Mouse (Mus musculus): ENCODE results near the gene Insm2. TPM values are rescaled to one million over a fixed set of nuclear protein-coding genes. Genes with fewer than 3 reads are reported as not detected.
"Not testable (repeated sequence)": the region's sequence is repeated elsewhere in the genome, so short reads cannot be mapped to it uniquely, and the experiment has no call there.

Gene Insm2
- 0.08 and 0.09 TPM in 2 replicates for polyA plus RNA-seq (2014; fragmentation: Nextera tagmentation; extraction: Ambion mirVana)

DNA sequence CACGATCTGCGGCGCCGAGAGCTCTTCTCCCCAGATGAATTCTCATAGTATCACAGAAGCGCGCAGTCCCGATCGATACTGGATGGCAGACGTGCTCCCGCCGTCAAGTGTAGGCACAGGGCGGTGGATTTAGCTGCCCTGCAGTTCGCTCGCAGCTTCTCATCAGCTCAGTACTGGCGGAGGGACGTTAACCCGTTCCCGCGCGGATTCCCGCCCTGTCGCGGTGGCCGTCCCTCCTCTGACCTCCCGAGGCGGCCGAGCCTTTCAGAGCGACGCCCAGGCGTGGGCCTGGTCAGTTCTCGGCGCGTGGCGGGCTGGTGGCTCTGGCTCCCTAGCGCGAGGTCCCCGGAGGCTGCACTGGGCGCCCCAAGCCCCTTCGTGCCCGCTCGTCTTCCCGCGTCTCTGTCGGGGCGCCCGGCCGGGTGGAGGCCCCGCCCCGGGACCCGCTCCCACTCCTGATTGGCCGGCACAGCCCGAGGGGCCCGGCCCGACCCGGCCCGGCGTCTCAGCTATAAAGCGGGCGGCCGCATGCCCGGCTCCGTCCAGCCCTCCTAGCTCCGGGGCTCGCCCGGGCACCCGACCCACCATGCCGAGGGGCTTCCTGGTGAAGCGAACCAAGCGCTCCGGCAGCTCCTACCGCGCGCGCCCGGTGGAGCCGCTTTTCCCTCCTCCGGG, at the start of gene Insm2:
Gene Insm2, plus strand, starts transcription at position 541 of the 675 bp plus-strand sequence.
- peak within 1 kb of the TSS; percentile 89 for H3K4me2 ChIP-seq (replicated peaks; ENCODE audit: low read depth, low read length)
- H3K9ac ChIP-seq (ENCODE audit: low read depth, low read length): no peak within 1 kb of the TSS
- H3K4me1 ChIP-seq (ENCODE audit: control insufficient read depth, insufficient read depth, low read length): peaks cover 16% of the 10 kb centered on the region; the same call in 1 of the 2 replicates
- H3K9me3 ChIP-seq (ENCODE audit: control insufficient read depth, low read length): no peaks in the 10 kb centered on the region
- no peaks in the 10 kb centered on the region for H3K36me3 ChIP-seq (ENCODE audit: control insufficient read depth, insufficient read depth, low read length)
- peak within 1 kb of the TSS; percentile 41 for H3K4me3 ChIP-seq (ENCODE audit: low read length)
- under 1% methylated on average over 75 of the region's 77 CpGs for WGBS
- peaks cover 40% of the 10 kb centered on the region for H3K27me3 ChIP-seq (ENCODE audit: control insufficient read depth, insufficient read depth, low read length)
- H3K27ac ChIP-seq (ENCODE audit: low read depth, low read length): no peak within 1 kb of the TSS
- peak; percentile 76 for ATAC-seq (ENCODE audit: low FRiP score, low TSS enrichment)

DNA sequence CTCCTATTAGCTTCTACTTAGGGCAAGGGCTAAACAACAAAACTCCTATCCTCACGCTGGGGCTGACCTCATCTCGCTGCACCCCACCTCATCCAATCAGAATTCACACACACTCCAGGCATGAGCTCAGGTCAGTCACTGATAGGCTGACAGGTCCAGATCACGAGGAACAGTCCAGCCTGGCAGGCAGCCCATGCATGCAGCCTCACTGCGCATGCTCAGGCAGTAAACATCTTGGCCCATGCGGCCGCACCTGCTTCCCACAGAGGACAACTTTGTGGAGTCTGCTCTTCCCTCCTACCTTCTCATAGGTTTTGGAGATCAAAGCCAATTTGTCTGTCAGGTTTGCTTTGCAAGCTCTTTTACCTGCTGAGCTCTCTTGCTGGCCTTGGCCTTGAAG, 44.3 kb upstream of the Insm2 start:
- not testable (repeated sequence) for H3K4me3 ChIP-seq (ENCODE audit: low read length); ATAC-seq (ENCODE audit: low FRiP score, low TSS enrichment); H3K4me1 ChIP-seq (ENCODE audit: control insufficient read depth, insufficient read depth, low read length); H3K36me3 ChIP-seq (ENCODE audit: control insufficient read depth, insufficient read depth, low read length); H3K27me3 ChIP-seq (ENCODE audit: control insufficient read depth, insufficient read depth, low read length); H3K27ac ChIP-seq (ENCODE audit: low read depth, low read length); H3K9ac ChIP-seq (ENCODE audit: low read depth, low read length); H3K4me2 ChIP-seq (replicated peaks; ENCODE audit: low read depth, low read length); H3K9me3 ChIP-seq (ENCODE audit: control insufficient read depth, low read length)
- WGBS: 78% methylated on average over 6 of the region's 6 CpGs

DNA sequence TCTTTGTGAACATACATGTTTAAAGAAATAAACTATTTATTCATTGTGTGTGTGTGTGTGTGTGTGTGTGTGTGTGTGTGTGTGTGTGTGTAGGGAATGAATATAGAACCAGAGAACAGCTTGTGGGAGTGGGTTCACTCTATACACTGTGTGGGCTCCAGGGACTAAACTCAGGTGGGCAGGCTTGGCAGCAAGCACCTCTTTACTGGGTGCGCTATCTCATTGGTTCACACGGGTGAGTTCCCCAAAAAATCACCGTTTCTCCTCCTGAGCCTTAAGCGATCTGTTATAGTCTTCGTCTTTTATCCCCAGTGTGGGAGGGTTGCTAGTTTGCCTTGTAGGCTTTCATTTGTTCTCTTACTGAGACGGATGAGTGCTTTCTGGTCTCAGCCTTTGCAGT, 41.4 kb upstream of the Insm2 start:
- no peak overlapping the region for H3K4me2 ChIP-seq (replicated peaks; ENCODE audit: low read depth, low read length)
- WGBS: 80% methylated on average over 6 of the region's 6 CpGs
- H3K9me3 ChIP-seq (ENCODE audit: control insufficient read depth, low read length): no peaks in the 10 kb centered on the region
- no peak overlapping the region for H3K27ac ChIP-seq (ENCODE audit: low read depth, low read length)
- no peaks in the 10 kb centered on the region for H3K27me3 ChIP-seq (ENCODE audit: control insufficient read depth, insufficient read depth, low read length)
- H3K4me1 ChIP-seq (ENCODE audit: control insufficient read depth, insufficient read depth, low read length): no peaks in the 10 kb centered on the region
- H3K4me3 ChIP-seq (ENCODE audit: low read length): no peak overlapping the region
- no peak for ATAC-seq (ENCODE audit: low FRiP score, low TSS enrichment)
- H3K36me3 ChIP-seq (ENCODE audit: control insufficient read depth, insufficient read depth, low read length): no peaks in the 10 kb centered on the region
- no peak overlapping the region for H3K9ac ChIP-seq (ENCODE audit: low read depth, low read length)

DNA sequence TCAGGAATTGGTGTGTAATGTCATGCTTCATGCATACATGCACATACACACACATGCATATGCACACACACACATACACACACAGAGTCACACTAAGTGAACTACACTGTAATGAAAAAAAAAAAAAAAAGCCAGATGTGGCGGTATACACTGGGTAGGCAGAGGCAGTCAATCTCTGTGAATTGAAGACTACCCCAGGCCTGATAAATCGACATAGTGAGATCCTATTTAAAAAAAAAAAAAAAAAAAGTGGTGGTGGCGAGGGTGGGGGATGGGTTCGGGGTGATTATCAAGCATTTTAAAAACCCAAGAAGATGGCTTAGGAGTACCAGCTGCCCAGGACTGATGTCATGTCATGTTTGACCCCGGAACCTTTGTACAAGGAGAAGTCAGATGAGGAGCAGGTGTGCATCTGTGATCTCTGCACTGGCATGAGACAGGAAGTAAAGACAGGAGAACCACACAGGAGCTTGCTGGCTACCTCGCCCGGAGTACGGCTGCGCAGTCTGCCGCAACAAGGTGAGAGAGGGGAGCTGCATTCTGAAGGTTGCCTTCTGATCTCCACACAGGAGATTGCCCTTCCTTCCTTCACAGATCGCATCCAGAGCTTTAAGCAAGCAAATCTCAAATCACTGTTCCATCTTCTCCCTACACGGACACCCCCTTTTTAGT, 39.9 kb upstream of the Insm2 start:
- H3K4me3 ChIP-seq (ENCODE audit: low read length): no peak overlapping the region
- H3K9me3 ChIP-seq (ENCODE audit: control insufficient read depth, low read length): no peaks in the 10 kb centered on the region
- no peak overlapping the region for H3K4me2 ChIP-seq (replicated peaks; ENCODE audit: low read depth, low read length)
- H3K27ac ChIP-seq (ENCODE audit: low read depth, low read length): no peak overlapping the region
- no peaks in the 10 kb centered on the region for H3K4me1 ChIP-seq (ENCODE audit: control insufficient read depth, insufficient read depth, low read length)
- 90% methylated on average over 12 of the region's 12 CpGs for WGBS
- H3K27me3 ChIP-seq (ENCODE audit: control insufficient read depth, insufficient read depth, low read length): no peaks in the 10 kb centered on the region
- no peak overlapping the region for H3K9ac ChIP-seq (ENCODE audit: low read depth, low read length)
- no peaks in the 10 kb centered on the region for H3K36me3 ChIP-seq (ENCODE audit: control insufficient read depth, insufficient read depth, low read length)
- ATAC-seq (ENCODE audit: low FRiP score, low TSS enrichment): no peak

DNA sequence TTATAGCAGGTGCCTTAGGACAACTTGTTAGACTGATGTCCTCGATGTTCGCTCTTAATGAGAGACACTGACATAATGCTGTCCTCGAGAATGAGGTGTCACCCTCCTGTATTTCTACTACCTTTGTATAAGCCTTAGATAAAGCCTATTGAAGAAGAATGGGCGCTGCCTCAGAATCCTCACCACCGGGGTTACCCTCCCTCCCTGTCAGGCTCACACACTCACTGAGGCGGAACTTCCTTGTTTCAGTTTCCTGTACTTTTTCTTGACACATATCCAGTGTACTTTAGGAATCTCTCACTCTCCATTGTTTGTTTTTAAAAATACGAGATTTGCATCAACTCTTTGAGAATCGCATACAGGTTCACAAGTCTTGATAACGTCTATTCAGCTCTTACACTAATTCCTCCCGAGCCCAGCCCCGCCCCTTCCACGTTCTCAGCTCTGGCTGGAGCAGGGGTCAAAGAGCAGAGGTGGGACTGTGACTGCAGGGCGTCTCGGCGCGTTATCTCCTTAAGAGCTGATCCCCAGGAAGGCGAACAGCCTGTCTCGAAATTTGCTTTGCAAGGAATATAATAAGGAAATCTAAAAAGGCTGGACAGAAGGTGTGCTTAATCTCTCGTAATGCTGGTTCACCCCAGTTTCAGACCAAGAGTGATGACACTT, 39.1 kb upstream of the Insm2 start:
- no peak for ATAC-seq (ENCODE audit: low FRiP score, low TSS enrichment)
- H3K9ac ChIP-seq (ENCODE audit: low read depth, low read length): no peak overlapping the region
- no peaks in the 10 kb centered on the region for H3K4me1 ChIP-seq (ENCODE audit: control insufficient read depth, insufficient read depth, low read length)
- no peaks in the 10 kb centered on the region for H3K36me3 ChIP-seq (ENCODE audit: control insufficient read depth, insufficient read depth, low read length)
- 16% methylated on average over 19 of the region's 19 CpGs for WGBS
- no peaks in the 10 kb centered on the region for H3K27me3 ChIP-seq (ENCODE audit: control insufficient read depth, insufficient read depth, low read length)
- H3K4me3 ChIP-seq (ENCODE audit: low read length): peak overlapping the region; percentile 30
- no peak overlapping the region for H3K27ac ChIP-seq (ENCODE audit: low read depth, low read length)
- H3K9me3 ChIP-seq (ENCODE audit: control insufficient read depth, low read length): no peaks in the 10 kb centered on the region
- H3K4me2 ChIP-seq (replicated peaks; ENCODE audit: low read depth, low read length): peak overlapping the region; percentile 50

DNA sequence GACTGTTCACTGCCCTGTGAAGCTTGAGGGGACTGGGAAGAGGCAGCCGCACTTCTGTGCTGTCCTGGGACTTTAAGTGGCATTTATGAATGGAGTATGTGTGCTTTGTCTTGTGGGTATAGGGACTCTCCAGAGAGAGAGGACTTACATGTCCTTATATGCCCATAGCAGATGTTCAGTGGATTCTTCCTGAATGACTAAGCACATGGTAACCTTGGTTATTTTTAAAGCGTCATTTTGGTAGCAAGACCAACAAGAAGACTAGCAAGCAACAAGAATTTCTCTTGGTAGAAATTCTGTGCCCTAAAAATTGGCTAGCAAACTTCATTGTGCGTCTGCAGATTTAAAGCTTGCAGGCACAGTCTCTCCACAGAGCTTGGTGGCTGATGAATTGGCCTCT, 35.5 kb upstream of the Insm2 start:
- Histone ChIP-seq H3K36me3 (ENCODE audit: control insufficient read depth, insufficient read depth, low read length) (no peaks in the 10 kb centered on the region), H3K4me3 (ENCODE audit: low read length) (no peak overlapping the region), H3K9ac (ENCODE audit: low read depth, low read length) (no peak overlapping the region), H3K27me3 (ENCODE audit: control insufficient read depth, insufficient read depth, low read length) (no peaks in the 10 kb centered on the region), H3K9me3 (ENCODE audit: control insufficient read depth, low read length) (no peaks in the 10 kb centered on the region), H3K4me1 (ENCODE audit: control insufficient read depth, insufficient read depth, low read length) (no peaks in the 10 kb centered on the region), H3K4me2 (replicated peaks; ENCODE audit: low read depth, low read length) (no peak overlapping the region), H3K27ac (ENCODE audit: low read depth, low read length) (no peak overlapping the region)
- ATAC-seq (ENCODE audit: low FRiP score, low TSS enrichment): no peak
- 95% methylated on average over 3 of the region's 3 CpGs for WGBS

- ATAC-seq (ENCODE audit: low FRiP score, low TSS enrichment): no peak
- no peaks in the 10 kb centered on the region for H3K27me3 ChIP-seq (ENCODE audit: control insufficient read depth, insufficient read depth, low read length)
- H3K4me2 ChIP-seq (replicated peaks; ENCODE audit: low read depth, low read length): no peak overlapping the region
- H3K9ac ChIP-seq (ENCODE audit: low read depth, low read length): no peak overlapping the region
- no peaks in the 10 kb centered on the region for H3K9me3 ChIP-seq (ENCODE audit: control insufficient read depth, low read length)
- no peak overlapping the region for H3K4me3 ChIP-seq (ENCODE audit: low read length)
- no peak overlapping the region for H3K27ac ChIP-seq (ENCODE audit: low read depth, low read length)
- 88% methylated on average over 9 of the region's 9 CpGs for WGBS
- no peaks in the 10 kb centered on the region for H3K4me1 ChIP-seq (ENCODE audit: control insufficient read depth, insufficient read depth, low read length)
- no peaks in the 10 kb centered on the region for H3K36me3 ChIP-seq (ENCODE audit: control insufficient read depth, insufficient read depth, low read length)
Observed at GRCm38 (mm10) chr12:55564187-55564963, 34.9 kb upstream of the Insm2 start.

DNA sequence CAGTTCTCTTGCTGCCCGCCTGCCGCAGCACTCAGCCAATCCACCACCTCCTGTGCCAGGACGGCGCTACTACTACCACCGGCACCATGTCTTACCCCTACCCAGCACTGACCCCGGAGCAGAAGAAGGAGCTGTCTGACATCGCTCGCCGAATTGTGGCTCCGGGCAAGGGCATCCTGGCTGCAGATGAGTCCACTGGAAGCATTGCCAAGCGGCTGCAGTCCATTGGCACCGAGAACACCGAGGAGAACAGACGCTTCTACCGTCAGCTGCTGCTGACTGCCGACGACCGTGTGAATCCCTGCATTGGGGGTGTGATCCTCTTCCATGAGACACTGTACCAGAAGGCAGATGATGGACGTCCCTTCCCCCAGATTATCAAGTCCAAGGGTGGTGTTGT, 34.0 kb upstream of the Insm2 start, which contains the start of gene Aldoart2:
Gene Aldoart2, plus strand, starts transcription at position 34 of the 400 bp plus-strand sequence.
- Histone ChIP-seq H3K9ac (ENCODE audit: low read depth, low read length) (no peak within 1 kb of the TSS), H3K36me3 (ENCODE audit: control insufficient read depth, insufficient read depth, low read length) (no peaks in the 10 kb centered on the region), H3K4me1 (ENCODE audit: control insufficient read depth, insufficient read depth, low read length) (no peaks in the 10 kb centered on the region), H3K4me2 (replicated peaks; ENCODE audit: low read depth, low read length) (no peak within 1 kb of the TSS), H3K9me3 (ENCODE audit: control insufficient read depth, low read length) (no peaks in the 10 kb centered on the region), H3K27me3 (ENCODE audit: control insufficient read depth, insufficient read depth, low read length) (no peaks in the 10 kb centered on the region), H3K4me3 (ENCODE audit: low read length) (no peak within 1 kb of the TSS), H3K27ac (ENCODE audit: low read depth, low read length) (no peak within 1 kb of the TSS)
- WGBS: 95% methylated on average over 19 of the region's 19 CpGs
- ATAC-seq (ENCODE audit: low FRiP score, low TSS enrichment): no peak
